In the genomic region with DNA sequence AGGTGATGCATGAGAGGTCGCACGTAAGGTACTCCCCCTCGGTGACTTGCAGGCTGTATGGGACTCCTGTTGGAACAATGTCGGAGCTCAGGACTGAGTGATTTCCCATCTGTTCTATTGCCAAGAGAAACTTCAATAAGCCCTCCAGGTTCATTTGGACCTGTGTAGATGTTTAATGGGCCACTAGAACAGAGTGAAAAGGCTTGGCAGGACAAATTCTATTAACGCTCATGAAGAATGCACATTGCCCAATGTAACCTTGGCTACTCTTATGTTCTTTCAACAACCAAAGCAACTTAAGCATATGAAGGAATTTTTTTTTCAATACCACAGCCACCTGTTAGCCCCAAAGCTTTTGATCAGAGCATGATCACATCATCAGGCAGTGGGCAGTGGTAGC, we compare ENCODE assay signal across 26 mouse cellular contexts.
"Had no signal": no experiment of that assay in that cellular context is flagged by ENCODE, and none has a peak within 500 bp of the region (broad histone marks: within the 10 kb centered on the region; RNA-seq: fewer than 3 reads in every experiment).

No protein-coding gene starts in this region.

- H3K4me1 ChIP-seq: heart, embryonic 15.5 days had no signal

- H3K36me3 ChIP-seq: heart, embryonic 13.5 days; heart, embryonic 15.5 days; hindbrain, embryonic 13.5 days; hindbrain, embryonic 15.5 days; kidney, embryonic 15.5 days; limb, embryonic 13.5 days; limb, embryonic 15.5 days had no signal

- H3K9me3 ChIP-seq: heart, embryonic 13.5 days; heart, embryonic 15.5 days; hindbrain, embryonic 13.5 days; hindbrain, embryonic 15.5 days; kidney, embryonic 15.5 days; limb, embryonic 13.5 days; limb, embryonic 15.5 days had no signal

- H3K4me2 ChIP-seq: heart, embryonic 11.5 days; heart, embryonic 13.5 days; heart, embryonic 15.5 days; hindbrain, embryonic 13.5 days; hindbrain, embryonic 15.5 days; kidney, embryonic 15.5 days; limb, embryonic 13.5 days; limb, embryonic 15.5 days had no signal

- ATAC-seq: hindbrain, postnatal 0 days; intestine, embryonic 16.5 days had no signal

- H3K9ac ChIP-seq: heart, embryonic 13.5 days; heart, embryonic 15.5 days; hindbrain, embryonic 13.5 days; hindbrain, embryonic 15.5 days; kidney, embryonic 15.5 days; limb, embryonic 13.5 days; limb, embryonic 15.5 days had no signal

- H3K27ac ChIP-seq: gastrocnemius, adult 2 months; heart, adult 2 months; heart, embryonic 13.5 days; heart, embryonic 15.5 days; hindbrain, embryonic 15.5 days; hindbrain, postnatal 0 days; kidney, embryonic 15.5 days; kidney, postnatal 0 days; limb, embryonic 13.5 days; limb, embryonic 15.5 days had no signal

- H3K4me3 ChIP-seq: gastrocnemius, adult 2 months; heart, adult 2 months; heart, embryonic 13.5 days; heart, embryonic 15.5 days; hindbrain, embryonic 13.5 days; hindbrain, embryonic 15.5 days; kidney, embryonic 15.5 days; limb, embryonic 13.5 days; limb, embryonic 15.5 days had no signal

- H3K27me3 ChIP-seq: heart, embryonic 13.5 days; heart, embryonic 15.5 days; hindbrain, embryonic 13.5 days; hindbrain, embryonic 15.5 days; kidney, embryonic 15.5 days; limb, embryonic 13.5 days; limb, embryonic 15.5 days had no signal

- DNase-seq: gastrocnemius, adult 2 months; gastrocnemius, postnatal 10 days; gastrocnemius, postnatal 25 days; heart, adult 11 months; heart, adult 2 months; heart, postnatal 14 days; heart, postnatal 36 days; kidney, adult 11 months; kidney, adult 2 months; kidney, adult 9 months; kidney, postnatal 14 days; kidney, postnatal 36 days; layer of hippocampus, adult 9-11 months; layer of hippocampus, postnatal 36 days; left cerebral cortex, postnatal 4 days had no signal
